In the genomic region with DNA sequence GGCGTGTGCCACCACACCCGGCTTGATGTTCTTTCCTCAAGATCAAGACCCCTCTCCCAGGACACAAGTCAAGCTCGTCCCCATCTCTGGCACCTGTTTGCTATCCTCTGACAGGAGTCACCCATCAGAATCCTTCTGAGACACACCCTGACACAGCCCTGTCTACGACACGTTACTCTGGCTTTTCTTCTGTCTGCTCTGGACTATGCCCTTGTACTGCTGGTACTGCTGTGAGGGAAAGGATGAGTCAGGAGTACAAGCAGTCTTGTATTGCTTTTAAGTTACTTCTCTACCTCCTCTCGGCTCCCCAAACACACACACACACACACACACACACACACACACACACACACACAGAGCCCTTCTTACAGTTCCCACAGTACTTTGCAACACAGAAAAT, we compare ENCODE assay signal across 25 mouse cellular contexts. TPM values are rescaled to one million over a fixed set of nuclear protein-coding genes. Genes with fewer than 3 reads are reported as not detected.
DNase-seq lines count a peak whose midpoint lies in the region; ATAC-seq and TF ChIP-seq lines count a peak whose summit lies in the region.
"Had no signal": no experiment of that assay in that cellular context is flagged by ENCODE, and none has a peak within 500 bp of the region (broad histone marks: within the 10 kb centered on the region; RNA-seq: fewer than 3 reads in every experiment).

No protein-coding gene starts in this region.

- H3K27me3 ChIP-seq in testis, adult 2 months (ENCODE audit: control insufficient read depth, insufficient read depth, low read length), result no peaks in the 10 kb centered on the region
- H3K27me3 ChIP-seq in intestine, embryonic 16.5 days (replicated peaks; ENCODE audit: control insufficient read depth, insufficient read depth, low read length), result no peaks in the 10 kb centered on the region
- H3K27me3 ChIP-seq: embryonic facial prominence, embryonic 13.5 days; forebrain, embryonic 12.5 days; heart, embryonic 15.5 days had no signal

- H3K36me3 ChIP-seq in testis, adult 2 months (ENCODE audit: control insufficient read depth, insufficient read depth, low read length), result no peaks in the 10 kb centered on the region
- no peaks in the 10 kb centered on the region for H3K36me3 ChIP-seq in intestine, embryonic 16.5 days (ENCODE audit: control insufficient read depth, insufficient read depth, low read length)
- H3K36me3 ChIP-seq: embryonic facial prominence, embryonic 13.5 days; forebrain, embryonic 12.5 days; G1E; heart, embryonic 15.5 days; hindbrain, embryonic 10.5 days had no signal

- H3K4me1 ChIP-seq in testis, adult 2 months (ENCODE audit: control insufficient read depth, insufficient read depth, low read length), result peaks cover 2% of the 10 kb centered on the region; the same call in 1 of the 2 replicates
- peaks cover 8% of the 10 kb centered on the region; the same call in 1 of the 2 replicates for H3K4me1 ChIP-seq in intestine, embryonic 16.5 days (ENCODE audit: control insufficient read depth, insufficient read depth, low read length)

- H3K9me3 ChIP-seq in intestine, embryonic 16.5 days (ENCODE audit: control insufficient read depth, low read length), result no peaks in the 10 kb centered on the region
- H3K9me3 ChIP-seq: embryonic facial prominence, embryonic 13.5 days; forebrain, embryonic 12.5 days; G1E; heart, embryonic 15.5 days; hindbrain, embryonic 10.5 days had no signal

- peak; percentile 45 for DNase-seq in heart, adult 11 months
- DNase-seq in heart, postnatal 25 days (ENCODE audit: low spot score), result no peak
- DNase-seq in testis, postnatal 10 days (ENCODE audit: low spot score), result no peak
- DNase-seq in cerebellum, postnatal 4 days (ENCODE audit: low spot score in 2 of 2), result no peak
- DNase-seq in Muller cell, postnatal 12 days (ENCODE audit: inconsistent ontology term), result no peak
- DNase-seq: B cell, adult 2 months; cerebellum, adult 11 months; cerebellum, adult 8-10 months; cerebellum, postnatal 14 days; gastrocnemius, postnatal 14 days; heart, postnatal 14 days; kidney, adult 2 months had no signal

- no peak for TF ChIP-seq POLR2A in testis, adult 2 months (IDR thresholded peaks at IDR 0.05; ENCODE audit: control insufficient read depth, low read depth, low read length)

- no peak for TF ChIP-seq CTCF in testis, adult 2 months (IDR thresholded peaks at IDR 0.05; ENCODE audit: control insufficient read depth, insufficient read depth, insufficient replicate concordance, low read depth, low read length)

- no peak overlapping the region for H3K9ac ChIP-seq in intestine, embryonic 16.5 days (ENCODE audit: low read depth, low read length)
- H3K9ac ChIP-seq: embryonic facial prominence, embryonic 13.5 days; forebrain, embryonic 12.5 days; heart, embryonic 15.5 days; hindbrain, embryonic 14.5 days had no signal

- peak overlapping the region; percentile 79 for H3K27ac ChIP-seq in testis, adult 2 months (ENCODE audit: control insufficient read depth, insufficient read depth, low read depth, low read length)
- H3K27ac ChIP-seq in intestine, embryonic 16.5 days (ENCODE audit: low read length), result no peak overlapping the region
- H3K27ac ChIP-seq: embryonic facial prominence, embryonic 13.5 days; forebrain, embryonic 12.5 days; heart, embryonic 15.5 days; hindbrain, embryonic 10.5 days; hindbrain, embryonic 14.5 days had no signal

- intact Hi-C loops in heart, postnatal 25 days (cut with DNase I), result no loop called here

- H3K4me3 ChIP-seq in testis, adult 2 months (ENCODE audit: control insufficient read depth, low read depth, low read length), result no peak overlapping the region
- no peak overlapping the region for H3K4me3 ChIP-seq in intestine, embryonic 16.5 days (ENCODE audit: low read length)
- H3K4me3 ChIP-seq: embryonic facial prominence, embryonic 13.5 days; forebrain, embryonic 12.5 days; heart, embryonic 15.5 days; hindbrain, embryonic 10.5 days had no signal

- H3K4me2 ChIP-seq in intestine, embryonic 16.5 days (ENCODE audit: low read depth, low read length), result no peak overlapping the region
- H3K4me2 ChIP-seq: embryonic facial prominence, embryonic 13.5 days; forebrain, embryonic 12.5 days; heart, embryonic 11.5 days; heart, embryonic 15.5 days; hindbrain, embryonic 14.5 days had no signal

- ATAC-seq in intestine, embryonic 16.5 days, result peak; percentile 93
- ATAC-seq: CD4-positive, CD25-positive, alpha-beta regulatory T cell, adult 4 months; forebrain, embryonic 16.5 days had no signal

- 64% methylated on average over 6 of the region's 6 CpGs for WGBS in intestine, embryonic 16.5 days

RNA-seq across cellular contexts. Expression of a gene that starts 39.5 kb away (rescaled TPM):
- not detected for total RNA-seq in heart, postnatal 25 days (2021)
- polyA plus RNA-seq in testis, adult 2 months (2012; rRNA removed), result 219 and 252 TPM in 2 replicates
- polyA plus RNA-seq in intestine, embryonic 16.5 days (2015; fragmentation: Nextera tagmentation; extraction: Ambion mirVana), result not detected in 2 replicates
- total RNA-seq: gastrocnemius, postnatal 14 days; granulocyte monocyte progenitor cell, adult 5-6 weeks had no signal
- polyA plus RNA-seq: CD4-positive, CD25-positive, alpha-beta regulatory T cell, adult 4 months; cortical plate, adult 2 months; embryonic facial prominence, embryonic 13.5 days; G1E; heart, embryonic 11.5 days; heart, embryonic 15.5 days had no signal

Comparison
In these comparisons a context has a peak if more than half of its experiments do, and no peak if none do; other contexts are left out.
1. RNA of a gene that starts 39.5 kb away (polyA plus RNA-seq): 219 to 252 TPM in testis, adult 2 months; not detected in intestine, embryonic 16.5 days; every median in the first group is over 100 times any median in the second.